Mouse (Mus musculus) kidney, adult 2 months (tissue): ENCODE data around the gene Tmem121.

Experiments used
- CTCF ChIP-seq: fragments of 200-500 bp; conservative IDR thresholded peaks from 2 replicates; pipeline ENCODE4 v1.5.1; 2011; ENCODE audit warnings: low read depth, mild to moderate bottlenecking, control low read depth, low read length, moderate library complexity, mixed read lengths; ENCODE audit not compliant: insufficient read depth, insufficient read length
- POLR2A ChIP-seq: fragments of 200-500 bp; IDR thresholded peaks from one replicate; pipeline ENCODE4 v1.6.1; 2011; ENCODE audit warnings: low read depth, low read length, control low read depth

- no peak for TF ChIP-seq CTCF
- no peak for TF ChIP-seq POLR2A
These were observed 22.1 kb upstream of the Tmem121 start for GRCm38 (mm10) chr12:113163561-113164006.
